Mouse (Mus musculus) mouse embryonic stem cell (cell line): ENCODE measurements around the gene Zfand4.

Experiments
- in situ Hi-C, 2 experiments: fragments of 300-500 bp; cut with MboI; formaldehyde crosslinking; loops; 1 replicate in 1 of 2; 3 replicates in 1 of 2; pipeline ENCODE4 v1.14.3; 2019 to 2020; ENCODE audit warnings: low sequenced_read_pairs in 2 of 2, low pct_unique_long_range_greater_than_20kb in 1 of 2, mixed read lengths in 1 of 2; ENCODE audit not compliant: unreplicated experiment in 1 of 2

Zfand4 gene

GRCm38 (mm10) chr6:116359256-116359655 is 95.2 kb downstream of the Zfand4 start:
- in situ Hi-C loops: no loop called here

- in situ Hi-C loops: no loop called here
These were observed 97.4 kb downstream of the Zfand4 start for GRCm38 (mm10) chr6:116361463-116361862.

GRCm38 (mm10) chr6:116361993-116362392 is 98.0 kb downstream of the Zfand4 start:
- in situ Hi-C loops: no loop called here

GRCm38 (mm10) chr6:116367971-116368370 is 103.9 kb downstream of the Zfand4 start:
- in situ Hi-C loops: no loop called here

GRCm38 (mm10) chr6:116369811-116370210 is 105.8 kb downstream of the Zfand4 start:
- in situ Hi-C loops: no loop called here

GRCm38 (mm10) chr6:116370216-116370976 is 106.4 kb downstream of the Zfand4 start:
- in situ Hi-C loops: no loop called here

GRCm38 (mm10) chr6:116371500-116371899 is 107.5 kb downstream of the Zfand4 start:
- in situ Hi-C loops: no loop called here

- in situ Hi-C loops: no loop called here
These were observed 110.1 kb downstream of the Zfand4 start for GRCm38 (mm10) chr6:116374136-116374535.

- in situ Hi-C loops: no loop called here
These were observed 110.6 kb downstream of the Zfand4 start for GRCm38 (mm10) chr6:116374618-116375017.

GRCm38 (mm10) chr6:116378892-116379291 is 114.9 kb downstream of the Zfand4 start:
- in situ Hi-C loops: no loop called here
